In genomic region chr10:40775151-40775550, GRCm38 (mm10) we compare ENCODE assay signal across 25 mouse cellular contexts.
DNase-seq lines count a peak whose midpoint lies in the region; ATAC-seq and TF ChIP-seq lines count a peak whose summit lies in the region.
"Had no signal": no experiment of that assay in that cellular context is flagged by ENCODE, and none has a peak within 500 bp of the region (broad histone marks: within the 10 kb centered on the region; RNA-seq: fewer than 3 reads in every experiment).

No protein-coding gene starts in this region.

- H3K9ac ChIP-seq in midbrain, embryonic 13.5 days (replicated peaks): no peak overlapping the region
- H3K9ac ChIP-seq: heart, embryonic 13.5 days; hindbrain, embryonic 12.5 days; limb, embryonic 12.5 days; liver, postnatal 0 days had no signal

- no peak for TF ChIP-seq POLR2A in kidney, adult 2 months (IDR thresholded peaks at IDR 0.05; ENCODE audit: low read depth, low read length)

- no peaks in the 10 kb centered on the region for H3K27me3 ChIP-seq in midbrain, embryonic 13.5 days
- no peaks in the 10 kb centered on the region for H3K27me3 ChIP-seq in kidney, adult 2 months (replicated peaks; ENCODE audit: control insufficient read depth, insufficient read depth, low read length)
- H3K27me3 ChIP-seq: heart, embryonic 13.5 days; hindbrain, embryonic 12.5 days; limb, embryonic 12.5 days had no signal

- 29% methylated on average over 11 of the region's 11 CpGs for WGBS in midbrain, embryonic 13.5 days
- 73% methylated on average over 11 of the region's 11 CpGs for WGBS in kidney, adult 2 months

- ATAC-seq in midbrain, embryonic 13.5 days: peak; percentile 85
- ATAC-seq: liver, postnatal 0 days had no signal

- H3K36me3 ChIP-seq in midbrain, embryonic 13.5 days: no peaks in the 10 kb centered on the region
- H3K36me3 ChIP-seq in kidney, adult 2 months (ENCODE audit: control insufficient read depth, insufficient read depth, low read length): no peaks in the 10 kb centered on the region
- H3K36me3 ChIP-seq: heart, embryonic 13.5 days; hindbrain, embryonic 12.5 days; limb, embryonic 12.5 days had no signal

- peaks cover 30% of the 10 kb centered on the region for H3K4me1 ChIP-seq in midbrain, embryonic 13.5 days (replicated peaks)
- no peaks in the 10 kb centered on the region for H3K4me1 ChIP-seq in kidney, adult 2 months (ENCODE audit: control insufficient read depth, insufficient read depth, low read length)
- H3K4me1 ChIP-seq: hindbrain, embryonic 12.5 days had no signal

- peak overlapping the region; percentile 49 for H3K27ac ChIP-seq in layer of hippocampus, adult 2 months
- peak overlapping the region; percentile 61; the same call in 1 of the 2 replicates for H3K27ac ChIP-seq in midbrain, embryonic 13.5 days
- no peak overlapping the region for H3K27ac ChIP-seq in kidney, adult 2 months (ENCODE audit: insufficient read depth, low read depth, low read length)
- H3K27ac ChIP-seq: heart, embryonic 13.5 days; hindbrain, embryonic 12.5 days; kidney, postnatal 0 days; limb, embryonic 12.5 days; stomach, postnatal 0 days had no signal

- no peaks in the 10 kb centered on the region for H3K9me3 ChIP-seq in midbrain, embryonic 13.5 days
- H3K9me3 ChIP-seq: heart, embryonic 13.5 days; hindbrain, embryonic 12.5 days; limb, embryonic 12.5 days had no signal

- no peak overlapping the region; the same call in 1 of the 2 replicates for H3K4me3 ChIP-seq in layer of hippocampus, adult 2 months
- H3K4me3 ChIP-seq in midbrain, embryonic 13.5 days (replicated peaks): no peak overlapping the region
- H3K4me3 ChIP-seq in kidney, adult 2 months (ENCODE audit: insufficient read depth, low read depth, low read length): no peak overlapping the region
- H3K4me3 ChIP-seq: heart, embryonic 13.5 days; hindbrain, embryonic 12.5 days; limb, embryonic 12.5 days had no signal

- no peak for TF ChIP-seq CTCF in layer of hippocampus, adult 2 months (conservative IDR thresholded peaks at IDR 0.05)
- no peak for TF ChIP-seq CTCF in kidney, adult 2 months (conservative IDR thresholded peaks at IDR 0.05; ENCODE audit: insufficient read depth, insufficient read length, low read depth, low read length)

- H3K4me2 ChIP-seq in midbrain, embryonic 13.5 days (replicated peaks): peak overlapping the region; percentile 16; the same call in 1 of the 2 replicates
- H3K4me2 ChIP-seq: heart, embryonic 13.5 days; hindbrain, embryonic 12.5 days; limb, embryonic 12.5 days; liver, embryonic 11.5 days had no signal

- peak; percentile 21 for DNase-seq in embryo, embryonic 11 days
- no peak for DNase-seq in embryo, embryonic 9.5 days (ENCODE audit: extremely low spot score)
- no peak for DNase-seq in layer of hippocampus, adult 2 months (ENCODE audit: low spot score in 2 of 2)
- DNase-seq in layer of hippocampus, postnatal 14 days (ENCODE audit: low spot score in 2 of 2): no peak
- no peak for DNase-seq in kidney, adult 2 months
- no peak for DNase-seq in ovary, adult 18-20 months (ENCODE audit: low spot score)
- DNase-seq: adrenal gland, postnatal 14 days; cerebellum, adult 11 months; cerebellum, postnatal 14 days; gastrocnemius, postnatal 10 days; heart, adult 18-20 months; heart, postnatal 14 days; kidney, adult 11 months; liver, postnatal 0 days; lung, postnatal 14 days; right cerebral cortex, postnatal 14 days; thymus, adult 2 months; thymus, postnatal 4 days had no signal
